Mouse (Mus musculus) layer of hippocampus, adult 8-10 months (tissue): ENCODE data around the gene 6030452D12Rik. TPM values are rescaled to one million over a fixed set of nuclear protein-coding genes. Genes with fewer than 3 reads are reported as not detected.

Source experiments
- DNase-seq, 2 experiments: peaks; one replicate each; pipeline ENCODE4 v3.0.0; 2022; ENCODE audit warnings: low spot score in 2 of 2
- total RNA-seq, 4 experiments: library from RNA; stranded (reverse); gene quantifications; 2 replicates each; pipeline ENCODE4 v1.2.4; 2022

The 6030452D12Rik gene
- total RNA-seq, 4 experiments from 2014 or later, result not detected

DNA sequence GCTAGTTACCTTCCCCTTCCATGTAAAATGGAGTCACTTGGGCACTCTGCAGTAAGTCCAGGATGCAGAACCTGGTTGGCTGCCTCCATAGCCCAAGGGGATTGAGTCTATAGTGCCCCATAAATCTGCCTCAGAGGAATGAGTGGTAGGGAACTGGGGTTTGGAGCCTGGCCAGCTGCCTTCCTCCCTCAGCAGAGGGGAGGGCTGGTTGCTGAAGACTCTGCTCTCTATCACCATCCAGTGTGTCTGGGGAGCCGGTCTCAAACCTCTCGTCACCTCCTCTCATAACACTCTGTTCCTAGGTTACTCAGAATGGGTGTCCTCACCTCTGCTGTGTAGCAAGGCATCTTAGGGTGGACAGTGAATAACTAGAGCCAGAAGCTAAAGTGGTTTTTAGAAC is 16.3 kb downstream of the 6030452D12Rik start:
- no peak for DNase-seq

DNA sequence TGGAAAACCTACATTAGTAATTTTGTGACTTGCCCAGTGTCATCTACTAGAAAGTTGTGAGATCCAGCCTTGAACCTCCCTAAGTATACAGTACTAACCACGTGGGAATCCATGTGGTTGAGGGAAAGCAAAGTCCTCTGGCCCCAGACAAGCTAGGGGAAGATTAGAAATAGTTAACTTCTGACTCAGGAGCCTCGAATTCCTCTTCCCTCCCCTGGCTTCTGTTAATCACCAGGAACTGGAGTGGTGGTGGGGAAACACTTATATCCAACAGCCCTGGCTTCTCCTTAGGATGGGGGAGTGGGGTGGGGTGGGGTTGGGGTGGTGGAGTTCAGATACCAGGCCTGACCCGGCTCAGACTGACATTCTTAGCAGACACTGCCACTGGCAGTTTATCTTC is 18.4 kb downstream of the 6030452D12Rik start:
- no peak for DNase-seq

DNA sequence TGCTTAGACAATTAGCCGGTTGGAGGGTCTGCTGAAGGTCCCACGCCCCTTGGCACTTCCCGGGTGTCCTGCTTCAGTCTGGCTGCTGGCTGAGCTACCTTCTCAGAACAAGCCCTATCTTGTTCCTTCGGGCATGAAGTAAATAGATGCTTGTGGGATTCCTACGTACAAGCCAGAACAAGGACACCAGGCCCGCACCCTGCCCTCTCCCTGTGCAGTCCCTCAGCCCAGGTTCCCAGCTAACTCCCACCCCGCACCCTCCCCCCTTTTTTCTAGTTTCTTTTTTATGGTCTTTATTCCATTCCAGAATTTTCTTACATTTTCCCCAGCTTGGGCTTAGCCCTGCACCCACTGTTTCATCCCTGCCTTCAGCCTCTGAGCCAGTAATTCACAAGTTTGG is 20.3 kb downstream of the 6030452D12Rik start:
- no peak for DNase-seq

DNA sequence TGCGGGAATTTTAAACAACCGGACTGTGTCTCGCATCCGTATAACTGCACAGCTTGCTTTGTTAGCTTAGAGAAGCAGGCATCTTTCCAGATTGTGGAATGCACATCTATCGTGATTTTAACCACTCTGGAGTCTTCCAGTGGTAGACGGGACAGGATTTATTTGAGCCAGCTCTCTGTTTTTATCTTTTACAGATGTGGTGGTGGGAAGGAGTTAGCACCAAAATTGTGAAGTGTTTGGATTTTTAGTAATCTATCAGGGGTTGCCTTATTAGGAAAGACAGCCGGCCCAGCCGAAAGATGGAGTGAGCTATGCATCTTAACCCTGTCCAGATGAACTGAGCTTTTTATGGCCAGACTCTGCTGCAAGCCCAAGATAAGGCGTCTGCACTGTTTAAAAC is 21.5 kb downstream of the 6030452D12Rik start:
- DNase-seq, result no peak

DNA sequence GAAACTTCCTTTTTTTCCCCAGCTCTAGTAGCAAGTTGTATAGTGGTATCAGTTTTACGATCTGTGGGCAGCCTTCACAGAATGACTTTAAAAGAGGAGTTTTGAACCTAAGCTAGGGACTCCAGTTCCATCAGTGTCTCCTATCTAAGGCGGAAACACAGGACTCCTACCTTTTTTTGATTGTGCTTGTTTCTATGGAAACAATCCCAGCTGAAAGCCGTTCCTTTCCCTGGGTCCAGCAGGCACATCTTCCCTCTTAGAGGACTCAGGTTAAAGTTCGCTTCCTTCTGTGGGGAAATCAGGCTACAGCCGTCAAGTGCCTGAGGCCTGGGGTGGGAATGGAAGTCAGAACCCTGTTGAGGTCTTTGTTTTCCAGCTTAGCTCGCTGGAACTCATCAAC is 26.4 kb downstream of the 6030452D12Rik start:
- DNase-seq, result no peak

DNA sequence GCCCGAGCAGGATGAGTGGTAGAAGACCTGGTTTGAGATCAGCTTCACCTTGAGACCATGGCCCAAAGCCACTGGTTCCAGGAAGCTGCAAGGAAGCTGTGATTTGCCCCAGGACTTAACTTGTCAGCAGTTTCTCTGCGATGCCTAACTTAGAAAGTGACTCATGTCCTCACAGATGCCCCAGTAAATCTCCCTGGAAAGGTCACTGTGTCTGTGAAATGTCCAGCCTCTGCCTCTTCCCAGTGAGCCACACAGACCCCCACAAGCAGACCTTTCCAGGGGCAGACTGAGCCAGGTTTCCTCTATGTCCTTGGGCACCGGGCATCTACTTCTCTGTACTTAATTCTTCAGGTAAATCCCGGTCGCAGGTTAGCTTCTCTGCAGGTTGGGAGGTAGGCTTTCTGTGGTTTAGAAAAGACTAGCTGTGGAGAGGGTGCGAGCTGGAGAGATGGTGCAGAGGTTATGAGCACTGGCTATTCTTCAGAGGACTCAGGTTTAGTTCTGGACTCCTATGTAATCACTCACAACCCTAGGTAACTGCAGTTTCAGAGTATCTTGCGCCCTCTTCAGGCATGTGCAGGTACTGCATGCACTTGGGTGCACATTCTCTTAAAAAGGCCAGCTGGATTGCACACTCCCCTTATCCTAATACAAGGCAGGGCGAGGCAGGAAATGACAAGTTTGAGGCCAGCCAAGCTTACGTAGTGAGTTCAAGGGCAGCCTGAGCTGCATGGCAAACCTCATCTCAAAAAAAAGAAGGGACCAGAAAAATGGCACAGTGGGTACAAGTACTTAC is 27.1 kb downstream of the 6030452D12Rik start:
- no peak for DNase-seq

DNA sequence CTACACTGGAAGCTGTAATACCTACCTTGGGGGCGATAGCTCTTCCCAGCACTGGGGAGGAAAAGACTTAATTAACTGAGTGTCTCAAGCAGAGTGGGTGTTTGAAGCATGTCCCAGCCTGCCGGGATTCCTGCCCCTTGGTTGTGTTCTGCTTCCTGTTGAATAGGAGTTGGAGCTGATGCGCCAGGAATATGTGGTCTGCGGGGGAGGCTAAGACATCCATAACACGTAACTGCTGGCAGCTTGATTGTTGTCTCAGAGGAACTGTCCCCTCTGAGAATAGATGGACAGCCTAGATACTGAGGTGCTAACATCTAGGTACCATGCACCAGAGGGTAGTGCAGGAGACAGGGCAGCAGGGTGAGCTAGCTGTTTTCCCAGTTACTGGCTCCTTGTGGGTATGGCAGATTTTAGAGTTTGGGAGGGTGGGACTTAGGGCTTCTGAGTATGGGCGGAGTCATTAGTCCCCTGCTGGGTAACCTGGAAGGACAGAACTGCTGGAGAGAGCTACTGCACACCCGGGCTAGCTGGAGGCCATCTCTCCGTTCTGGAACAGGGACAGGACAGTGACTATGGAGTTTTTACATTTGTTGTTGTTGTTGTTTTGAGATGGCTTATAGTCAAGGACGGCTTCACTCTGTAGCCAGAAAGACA is 28.4 kb downstream of the 6030452D12Rik start:
- no peak for DNase-seq

DNA sequence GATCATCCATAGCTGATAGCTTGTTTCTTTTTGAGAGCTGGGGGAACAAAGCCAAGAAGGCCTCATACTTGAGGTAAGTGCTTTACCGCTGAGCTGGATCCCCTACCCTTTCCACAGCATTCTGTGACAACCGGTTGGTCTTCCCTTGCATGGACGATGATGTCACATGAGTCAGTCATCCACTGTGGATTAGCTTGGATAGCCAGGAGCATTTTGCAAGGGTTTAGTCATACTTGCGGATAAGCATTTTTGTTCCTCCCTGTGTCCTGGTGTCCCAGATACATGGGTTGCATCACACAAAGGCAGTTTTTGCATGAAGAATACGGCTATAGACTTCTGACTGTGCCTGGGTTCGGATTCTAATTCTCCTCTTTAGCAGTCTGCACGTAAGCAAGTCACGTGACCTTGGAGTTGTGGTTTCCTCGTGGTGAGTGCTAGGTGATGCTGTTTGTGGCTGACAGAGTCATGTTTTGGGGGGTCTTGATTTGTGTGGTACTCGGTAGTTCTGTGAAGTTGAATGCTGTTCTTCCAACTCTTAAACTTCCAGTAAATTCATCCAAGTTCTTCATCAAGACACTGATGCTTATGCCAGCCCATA is 29.7 kb downstream of the 6030452D12Rik start:
- no peak for DNase-seq

DNA sequence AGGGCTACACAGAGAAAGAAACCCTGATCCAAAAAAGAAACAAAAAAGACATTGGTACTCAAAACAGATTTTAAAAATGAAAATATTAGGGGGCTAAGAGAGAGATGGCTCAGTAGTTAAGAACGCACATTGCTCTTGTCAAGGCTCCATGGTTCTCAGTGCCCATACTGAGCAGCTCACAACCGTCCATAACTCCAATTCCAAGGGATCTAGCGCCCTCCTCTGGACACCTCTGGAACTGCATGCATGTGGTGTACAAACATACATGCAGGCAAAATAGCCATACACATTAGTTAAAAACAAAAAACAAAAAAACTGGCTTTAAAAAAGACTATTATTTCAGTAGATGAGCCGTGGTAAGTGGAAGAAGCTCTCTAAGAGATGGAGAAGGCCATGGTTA is 30.2 kb downstream of the 6030452D12Rik start:
- DNase-seq, result no peak

DNA sequence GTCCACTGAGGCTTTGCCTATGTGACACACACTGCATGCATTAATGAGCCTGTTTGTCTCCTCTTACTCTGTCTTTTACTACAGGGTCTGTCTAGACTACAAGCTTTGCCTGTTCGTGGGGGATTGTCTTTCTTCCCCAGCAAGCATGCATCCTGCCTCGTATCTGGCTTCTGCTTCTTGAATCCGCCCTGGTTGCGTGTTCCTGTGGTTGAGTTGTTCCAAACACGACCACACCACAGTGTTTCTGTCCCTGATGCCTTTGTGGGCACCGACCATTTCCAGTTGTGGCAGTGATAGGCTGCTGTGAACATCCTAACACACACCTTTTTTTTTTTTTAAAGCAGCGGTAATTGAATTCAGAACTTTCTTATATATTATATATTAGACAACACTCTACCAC is 33.4 kb downstream of the 6030452D12Rik start:
- no peak for DNase-seq

DNA sequence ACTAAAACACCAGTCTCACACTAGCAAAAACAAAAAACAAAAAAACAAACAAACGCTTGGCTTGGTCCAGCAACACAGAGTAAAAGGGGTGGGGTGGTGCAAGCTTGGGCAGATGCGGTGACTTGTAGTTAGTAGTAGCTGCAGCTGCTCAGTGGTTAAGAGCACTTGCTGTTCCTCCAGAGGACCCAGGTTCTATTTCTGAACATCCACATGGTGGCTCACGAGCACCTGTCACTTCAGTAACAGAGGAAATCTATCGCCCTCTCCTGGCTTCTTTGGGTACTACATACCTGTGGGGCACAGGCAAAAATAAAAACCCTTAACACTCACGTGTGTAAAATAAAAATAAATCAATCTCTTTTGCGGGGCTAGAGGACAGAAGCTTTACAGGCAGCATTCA is 34.1 kb downstream of the 6030452D12Rik start:
- DNase-seq, result peak in 1 of 2 experiments; percentile 28

DNA sequence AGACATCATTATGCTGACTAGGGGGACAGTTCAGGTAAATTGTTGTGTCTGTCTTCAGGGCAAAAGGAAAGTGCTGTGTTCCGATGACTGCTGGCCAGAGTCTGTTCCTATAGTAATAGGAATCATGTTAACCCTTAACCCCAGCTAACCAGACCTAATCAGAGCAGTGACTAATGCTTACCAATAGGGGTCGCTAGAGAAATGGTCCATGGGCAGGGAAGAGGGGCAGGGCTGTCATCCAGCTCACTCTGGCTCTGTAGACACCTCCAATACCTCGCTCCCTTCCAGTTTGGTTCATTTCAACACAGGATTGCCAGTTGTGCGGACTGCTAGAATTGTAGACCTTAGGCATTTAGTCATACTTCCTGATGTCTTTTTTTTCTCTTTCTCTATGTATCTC is 35.1 kb downstream of the 6030452D12Rik start:
- no peak for DNase-seq

DNA sequence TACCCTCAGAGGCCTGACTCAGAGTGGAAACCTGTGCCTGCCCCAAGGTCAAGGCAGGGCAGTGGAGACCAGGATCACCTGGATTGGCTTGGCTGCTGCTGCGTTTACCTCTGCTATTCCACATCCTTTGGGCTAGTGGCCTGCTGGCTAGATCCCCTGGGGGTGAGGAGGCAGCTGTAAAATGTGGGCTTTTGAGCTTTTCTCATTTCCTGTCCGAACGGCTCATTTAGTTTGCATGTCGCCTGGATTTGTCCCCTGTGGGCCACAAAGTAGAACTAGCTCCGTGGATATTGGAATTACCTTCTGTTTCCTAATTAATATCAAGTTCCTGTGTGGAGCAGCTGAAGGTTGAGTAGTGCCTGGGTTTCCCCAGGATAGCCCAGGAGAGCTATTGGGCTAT is 38.9 kb downstream of the 6030452D12Rik start:
- DNase-seq, result no peak

DNA sequence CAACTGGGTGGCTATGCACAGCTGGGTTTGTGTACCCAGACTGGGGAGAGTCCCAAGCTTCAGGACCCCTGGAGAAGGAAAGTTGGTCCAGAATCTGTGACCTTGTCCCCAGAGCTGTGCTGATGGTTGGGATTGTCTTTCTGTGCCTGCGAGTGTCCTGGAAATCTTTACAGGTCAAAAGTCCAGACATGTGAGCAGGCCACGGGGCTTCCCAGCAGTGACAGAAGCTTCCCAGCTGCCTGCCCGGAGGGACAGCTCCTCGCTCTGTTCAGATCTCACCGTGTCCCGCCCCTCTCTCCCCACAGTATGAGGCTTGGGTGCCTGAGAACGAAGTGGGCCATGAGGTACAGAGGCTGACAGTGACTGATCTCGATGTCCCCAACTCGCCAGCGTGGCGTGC is 40.7 kb downstream of the 6030452D12Rik start:
- DNase-seq, result no peak

DNA sequence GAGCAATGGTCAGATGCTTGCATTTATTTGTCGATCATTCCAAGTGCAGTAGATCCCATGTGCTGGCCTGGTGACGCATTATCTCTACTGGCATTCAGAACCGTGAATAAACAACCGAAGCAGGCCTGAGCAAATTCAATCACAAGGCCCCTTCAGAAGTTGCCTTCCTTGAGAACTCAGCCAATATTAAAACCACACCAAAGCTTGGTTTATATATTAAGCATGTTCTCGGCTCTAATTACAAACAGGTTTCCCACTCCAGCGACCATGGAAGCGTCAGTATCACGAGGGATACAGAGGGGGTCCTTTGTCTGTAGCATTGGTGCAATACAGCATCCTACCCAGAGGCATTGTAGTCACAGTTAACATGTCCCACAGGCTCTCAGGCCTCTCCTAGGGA is 42.7 kb downstream of the 6030452D12Rik start:
- no peak for DNase-seq

DNA sequence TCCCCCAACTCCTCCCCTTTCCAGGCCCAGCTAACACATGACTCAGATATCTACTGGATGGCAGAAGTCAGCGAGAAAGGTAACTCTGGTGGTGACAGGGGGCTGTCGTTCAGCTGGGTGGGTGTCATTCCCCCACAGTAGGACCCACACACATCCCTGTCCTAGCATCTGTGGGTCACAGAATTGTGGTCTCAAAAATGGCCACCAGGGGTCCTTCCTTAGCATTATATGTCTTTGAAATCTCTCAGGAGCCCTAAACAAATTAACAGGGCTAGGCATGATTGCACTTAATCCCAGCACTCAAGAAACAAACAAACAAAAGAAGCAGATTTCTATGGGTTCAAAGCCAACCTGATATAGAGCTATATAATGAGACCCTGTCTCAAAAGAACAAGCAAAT is 44.8 kb downstream of the 6030452D12Rik start:
- DNase-seq, result no peak

DNA sequence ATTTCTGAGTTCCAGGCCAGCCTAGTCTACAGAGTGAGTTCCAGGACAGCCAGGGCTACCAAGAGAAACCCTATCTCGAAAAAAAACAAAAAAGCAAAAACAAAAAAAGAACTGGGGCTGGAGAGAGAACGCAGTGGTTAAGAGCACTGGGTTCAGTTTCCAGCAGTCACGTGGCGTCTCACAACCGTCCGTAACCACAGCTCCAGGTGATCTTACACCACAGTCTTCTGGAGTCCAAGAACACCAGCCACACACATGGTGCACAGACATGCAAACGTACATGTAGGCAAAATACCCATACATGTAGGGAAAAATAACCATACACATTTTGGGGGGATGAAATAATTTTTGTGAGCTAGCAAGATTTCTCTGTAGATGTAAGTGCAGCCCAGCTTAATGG is 46.4 kb downstream of the 6030452D12Rik start:
- DNase-seq, result no peak

DNA sequence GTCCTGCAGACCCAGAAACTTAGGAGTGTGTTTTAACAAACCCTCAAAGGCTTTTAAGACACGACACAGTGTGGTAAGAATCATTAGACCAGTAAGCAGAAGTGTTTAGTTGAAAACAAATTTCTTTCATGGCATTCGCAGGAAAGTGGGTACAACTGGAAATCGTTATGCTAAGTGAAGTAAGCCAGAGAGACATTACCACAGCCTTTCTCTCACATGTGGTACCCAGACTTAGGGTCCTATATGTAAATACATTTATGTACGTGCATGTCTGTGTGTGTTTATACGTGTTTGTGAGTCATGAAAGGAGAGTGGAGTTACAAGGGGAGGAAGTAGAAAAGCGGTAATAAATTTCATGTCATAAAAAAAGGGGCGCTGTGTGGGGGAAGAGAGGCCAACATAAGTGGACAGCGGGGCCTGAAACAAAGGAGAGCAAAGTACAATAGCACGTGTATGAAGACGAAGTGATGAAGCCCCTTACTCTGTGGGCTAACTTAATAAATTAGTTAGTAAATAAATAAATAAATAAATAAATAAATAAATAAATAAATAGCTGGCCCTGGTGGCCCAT is 48.1 kb downstream of the 6030452D12Rik start:
- no peak for DNase-seq

DNA sequence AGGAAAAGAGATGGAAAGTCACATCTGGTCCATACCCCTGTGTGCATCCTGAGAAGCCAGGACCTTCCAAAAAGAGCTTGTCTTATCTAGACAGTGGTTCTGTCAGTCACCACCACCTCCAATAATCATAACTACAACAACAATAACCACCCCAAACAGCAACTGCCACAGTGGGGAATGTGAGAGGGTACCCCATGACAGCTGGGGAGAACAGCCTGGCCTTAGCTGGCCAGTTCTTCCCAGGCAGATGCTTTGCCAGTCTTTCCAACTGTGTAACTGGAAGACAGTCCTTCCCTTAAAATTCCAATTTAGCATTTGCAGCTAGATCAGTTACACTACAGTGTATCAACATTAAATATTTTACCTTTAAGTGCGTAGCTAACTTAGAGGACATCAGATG is 50.6 kb downstream of the 6030452D12Rik start:
- DNase-seq, result no peak

DNA sequence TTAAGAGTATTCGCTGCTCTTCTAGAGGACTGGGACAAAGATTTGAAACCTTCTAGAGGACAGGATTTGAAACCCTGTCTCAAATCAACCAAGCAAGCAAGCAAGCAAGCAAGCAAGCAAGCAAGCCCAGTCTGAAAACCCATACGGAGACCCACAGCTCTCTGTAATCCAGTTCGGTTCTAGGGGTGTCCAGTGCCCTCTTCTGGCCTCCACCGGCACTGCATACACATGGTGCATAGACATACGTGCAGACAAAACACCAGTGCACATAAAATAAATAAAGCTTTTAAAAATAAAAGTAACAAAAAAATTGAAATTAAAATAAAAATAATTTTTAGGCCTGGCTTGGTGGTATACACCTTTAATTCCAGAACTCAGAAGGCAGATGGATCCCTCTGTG is 53.7 kb downstream of the 6030452D12Rik start:
- DNase-seq, result no peak

DNA sequence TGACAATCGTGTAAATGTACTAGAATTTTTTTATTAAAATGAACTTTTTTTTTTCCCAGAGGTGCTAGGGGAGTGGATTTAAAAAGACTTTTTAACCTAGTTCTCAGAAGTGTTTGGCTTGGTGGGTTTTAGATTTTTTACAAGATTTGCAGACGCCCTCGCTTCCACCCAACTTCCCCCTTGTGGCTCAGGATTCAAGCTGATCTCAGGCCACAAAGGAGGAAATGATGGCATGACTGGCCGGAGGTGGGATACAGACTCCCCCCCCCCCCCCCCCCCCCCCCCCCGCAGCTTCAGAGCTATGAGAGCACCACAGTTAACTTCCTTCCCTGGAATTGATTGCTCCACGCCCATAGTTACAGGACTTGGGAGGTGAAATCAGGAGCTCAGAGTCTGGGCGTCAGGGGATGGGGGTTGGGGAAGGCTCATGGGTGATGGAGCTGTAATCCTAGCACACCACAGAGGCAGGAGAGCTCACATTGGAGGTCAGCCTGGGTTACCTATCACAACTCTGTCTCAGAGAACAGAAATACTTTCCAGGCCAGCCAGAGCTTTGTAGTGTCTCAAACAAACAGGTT is 55.8 kb downstream of the 6030452D12Rik start:
- no peak for DNase-seq
